Mouse (Mus musculus): ENCODE results near the gene Gm21972. TPM values are rescaled to one million over a fixed set of nuclear protein-coding genes. Genes with fewer than 3 reads are reported as not detected.

Gene Gm21972
- total and polyA plus RNA-seq, 2 experiments from 2014 or later, result not detected

DNA sequence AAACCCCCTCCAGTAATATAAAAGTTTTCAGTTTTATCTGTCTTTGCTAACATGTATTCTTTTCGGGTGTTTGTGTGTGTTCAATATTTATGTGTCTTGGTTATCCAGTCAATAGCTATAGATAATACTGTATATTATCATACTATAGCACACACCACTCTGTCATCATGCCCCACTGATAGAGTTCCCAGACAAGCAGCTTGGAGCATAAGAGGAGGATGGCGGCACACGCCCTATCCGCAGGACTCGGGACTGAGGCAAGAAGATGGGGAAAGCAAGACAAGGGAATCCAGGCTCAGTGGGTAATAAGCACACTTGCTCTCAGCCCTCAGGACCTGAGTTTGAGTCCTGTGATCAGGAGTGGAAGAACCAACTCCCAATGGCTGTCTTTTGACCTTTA, 27.0 kb downstream of the Gm21972 start:
- Histone ChIP-seq H3K4me3 (ENCODE audit: low read depth, low read length) (no peak overlapping the region), H3K27ac (ENCODE audit: low read depth) (no peak overlapping the region), H3K27me3 (ENCODE audit: control insufficient read depth, insufficient read depth, low read length) (no peaks in the 10 kb centered on the region), H3K9ac (replicated peaks; ENCODE audit: low read depth, low read length) (no peak overlapping the region), H3K36me3 (replicated peaks; ENCODE audit: control insufficient read depth, insufficient read depth, low read length) (peaks cover 32% of the 10 kb centered on the region), H3K4me2 (ENCODE audit: low read depth, low read length) (no peak overlapping the region), H3K4me1 (ENCODE audit: control insufficient read depth, insufficient read depth) (0 out of 2 replicates have a peak, but pooled peaks cover 5% of the 10 kb centered on the region), H3K9me3 (replicated peaks; ENCODE audit: control insufficient read depth, low read length) (no peaks in the 10 kb centered on the region)
- TF ChIP-seq EP300 (IDR thresholded peaks at IDR 0.05; ENCODE audit: low read depth), result no peak
- TF ChIP-seq CTCF (IDR thresholded peaks at IDR 0.05; ENCODE audit: low read depth), result no peak
- ATAC-seq (ENCODE audit: insufficient read depth, low read depth) (no peak), DNase-seq (ENCODE audit: low spot score) (no peak)
- 94% methylated on average over 5 of the region's 5 CpGs for WGBS

DNA sequence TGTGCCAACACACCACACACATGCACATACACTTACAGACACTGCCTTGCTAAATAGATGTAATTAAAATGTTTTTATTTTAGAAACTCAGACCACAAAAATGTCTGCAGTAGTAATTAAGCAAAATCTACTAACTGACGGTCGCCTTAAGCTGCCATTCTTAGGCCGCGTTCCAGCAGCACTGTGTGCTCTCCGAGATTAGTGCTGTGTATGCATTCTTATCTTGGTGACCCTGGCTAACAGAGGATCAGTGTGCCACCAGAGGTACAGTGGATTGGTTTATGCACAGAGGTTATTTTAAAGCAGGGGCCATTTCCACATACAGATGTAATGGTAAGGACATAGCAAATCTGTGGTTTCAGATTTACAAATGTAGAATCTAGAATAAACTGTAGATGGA, 27.6 kb downstream of the Gm21972 start:
- H3K36me3 ChIP-seq (replicated peaks; ENCODE audit: control insufficient read depth, insufficient read depth, low read length), result peaks cover 32% of the 10 kb centered on the region
- ATAC-seq (ENCODE audit: insufficient read depth, low read depth), result no peak
- 44% methylated on average over 5 of the region's 5 CpGs for WGBS

DNA sequence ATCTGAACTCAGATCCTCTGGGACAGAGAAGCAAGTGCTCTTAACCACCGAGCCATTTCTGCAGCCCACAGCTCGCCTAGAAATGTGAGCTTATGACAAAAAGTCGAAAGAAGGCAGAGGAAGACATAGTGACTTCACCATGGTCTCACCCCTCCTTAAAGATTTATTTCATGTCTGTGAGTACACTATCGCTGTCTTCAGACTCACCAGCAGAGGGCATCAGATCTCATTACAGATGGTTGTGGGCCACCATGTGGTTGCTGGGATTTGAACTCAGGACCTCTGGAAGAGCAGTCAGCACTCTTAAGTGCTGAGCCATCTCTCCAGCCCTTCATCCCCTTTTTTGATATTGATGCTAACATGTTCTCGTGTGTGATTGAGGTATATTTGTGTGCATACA, 41.2 kb downstream of the Gm21972 start:
- Histone ChIP-seq H3K36me3 (replicated peaks; ENCODE audit: control insufficient read depth, insufficient read depth, low read length) (0 out of 2 replicates have a peak, but pooled peaks cover 6% of the 10 kb centered on the region), H3K27me3 (ENCODE audit: control insufficient read depth, insufficient read depth, low read length) (no peaks in the 10 kb centered on the region), H3K9me3 (replicated peaks; ENCODE audit: control insufficient read depth, low read length) (no peaks in the 10 kb centered on the region), H3K4me3 (ENCODE audit: low read depth, low read length) (no peak overlapping the region), H3K27ac (ENCODE audit: low read depth) (no peak overlapping the region), H3K4me1 (ENCODE audit: control insufficient read depth, insufficient read depth) (no peaks in the 10 kb centered on the region), H3K4me2 (ENCODE audit: low read depth, low read length) (no peak overlapping the region), H3K9ac (replicated peaks; ENCODE audit: low read depth, low read length) (no peak overlapping the region)
- ATAC-seq (ENCODE audit: insufficient read depth, low read depth), result no peak
- DNase-seq (ENCODE audit: low spot score), result no peak
- WGBS, result 84% methylated on average over 5 of the region's 5 CpGs
- no peak for TF ChIP-seq EP300 (IDR thresholded peaks at IDR 0.05; ENCODE audit: low read depth)
- TF ChIP-seq CTCF (IDR thresholded peaks at IDR 0.05; ENCODE audit: low read depth), result 0 out of 2 replicates have a peak, but pooled peaks have one; percentile 10

More for the DNA sequence above, 27.6 kb downstream of the Gm21972 start:
- TF ChIP-seq CTCF (IDR thresholded peaks at IDR 0.05; ENCODE audit: low read depth), result no peak
- TF ChIP-seq EP300 (IDR thresholded peaks at IDR 0.05; ENCODE audit: low read depth), result no peak
- H3K27me3 ChIP-seq (ENCODE audit: control insufficient read depth, insufficient read depth, low read length), result no peaks in the 10 kb centered on the region
- DNase-seq (ENCODE audit: low spot score), result no peak
- H3K9me3 ChIP-seq (replicated peaks; ENCODE audit: control insufficient read depth, low read length), result no peaks in the 10 kb centered on the region
- H3K4me3 ChIP-seq (ENCODE audit: low read depth, low read length), result no peak overlapping the region
- no peak overlapping the region for H3K27ac ChIP-seq (ENCODE audit: low read depth)
- H3K4me2 ChIP-seq (ENCODE audit: low read depth, low read length), result no peak overlapping the region
- 0 out of 2 replicates have a peak, but pooled peaks cover 5% of the 10 kb centered on the region for H3K4me1 ChIP-seq (ENCODE audit: control insufficient read depth, insufficient read depth)
- H3K9ac ChIP-seq (replicated peaks; ENCODE audit: low read depth, low read length), result no peak overlapping the region

DNA sequence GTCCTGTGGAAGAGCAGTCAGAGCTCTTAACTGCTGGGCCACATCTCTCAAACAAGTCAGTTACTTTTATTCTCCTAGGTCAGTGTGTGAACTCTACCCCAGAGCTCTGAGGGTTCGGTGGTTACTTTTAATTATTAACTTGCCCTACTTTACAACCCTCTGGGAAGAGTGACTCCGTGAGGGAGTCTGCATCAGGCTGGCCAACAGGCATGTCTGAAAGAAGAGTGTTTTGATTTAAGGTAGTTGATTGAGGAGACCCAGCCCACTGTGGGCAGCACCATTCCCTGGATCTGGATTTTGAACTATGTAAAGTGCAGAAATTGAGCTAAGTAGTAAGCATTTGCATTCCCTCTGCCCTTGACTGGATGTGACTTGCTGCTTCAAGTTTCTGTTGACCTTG, 42.6 kb downstream of the Gm21972 start:
- no peak overlapping the region for H3K4me2 ChIP-seq (ENCODE audit: low read depth, low read length)
- WGBS, result 81% methylated on average over 2 of the region's 2 CpGs
- no peaks in the 10 kb centered on the region for H3K9me3 ChIP-seq (replicated peaks; ENCODE audit: control insufficient read depth, low read length)
- TF ChIP-seq CTCF (IDR thresholded peaks at IDR 0.05; ENCODE audit: low read depth) (no peak), EP300 (IDR thresholded peaks at IDR 0.05; ENCODE audit: low read depth) (no peak)
- DNase-seq (ENCODE audit: low spot score), result no peak
- H3K36me3 ChIP-seq (replicated peaks; ENCODE audit: control insufficient read depth, insufficient read depth, low read length), result 0 out of 2 replicates have a peak, but pooled peaks cover 2% of the 10 kb centered on the region
- H3K9ac ChIP-seq (replicated peaks; ENCODE audit: low read depth, low read length), result no peak overlapping the region
- H3K27ac ChIP-seq (ENCODE audit: low read depth), result no peak overlapping the region
- H3K27me3 ChIP-seq (ENCODE audit: control insufficient read depth, insufficient read depth, low read length), result no peaks in the 10 kb centered on the region
- no peaks in the 10 kb centered on the region for H3K4me1 ChIP-seq (ENCODE audit: control insufficient read depth, insufficient read depth)
- ATAC-seq (ENCODE audit: insufficient read depth, low read depth), result no peak
- no peak overlapping the region for H3K4me3 ChIP-seq (ENCODE audit: low read depth, low read length)

DNA sequence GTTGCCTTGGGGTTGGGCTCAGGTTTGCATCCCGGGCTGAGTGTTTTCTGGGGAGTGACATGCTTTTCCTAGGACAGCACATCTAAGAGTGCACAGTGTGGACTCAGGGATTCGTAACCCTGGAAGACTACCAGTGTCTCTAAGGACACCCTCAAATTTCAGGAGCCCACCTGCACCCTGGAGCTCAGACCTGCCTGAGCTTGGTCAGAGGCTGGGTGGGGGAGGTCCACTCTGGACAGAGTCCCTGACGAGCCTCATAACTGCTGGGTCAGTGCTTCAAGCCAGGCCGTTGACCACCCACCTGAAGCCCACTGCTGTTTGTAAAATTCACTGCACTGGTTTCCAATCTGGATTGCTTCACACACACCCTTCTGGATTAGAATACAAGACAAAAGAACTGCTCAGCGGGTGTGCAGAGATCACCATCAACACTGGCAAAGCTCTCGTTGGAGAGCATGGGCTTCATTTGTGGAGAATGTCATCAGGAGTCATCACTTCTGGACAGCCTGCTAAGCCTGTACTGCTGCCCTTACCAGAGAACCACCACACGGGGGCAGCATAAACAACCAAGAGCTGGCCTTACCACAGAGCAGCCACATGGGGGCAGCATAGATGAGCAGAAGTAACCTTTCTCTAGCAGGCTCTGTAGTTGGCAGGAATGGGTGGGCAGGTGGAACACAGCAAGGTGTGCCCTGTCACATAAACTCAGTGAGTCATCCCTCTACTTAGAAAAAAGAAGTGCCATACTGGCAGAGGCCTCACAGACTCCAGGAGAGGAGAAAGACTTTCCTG, 45.2 kb downstream of the Gm21972 start:
- peak; percentile 75 for DNase-seq (ENCODE audit: low spot score)
- Histone ChIP-seq H3K27me3 (ENCODE audit: control insufficient read depth, insufficient read depth, low read length) (no peaks in the 10 kb centered on the region), H3K4me1 (ENCODE audit: control insufficient read depth, insufficient read depth) (no peaks in the 10 kb centered on the region), H3K9ac (replicated peaks; ENCODE audit: low read depth, low read length) (no peak overlapping the region), H3K4me3 (ENCODE audit: low read depth, low read length) (no peak overlapping the region), H3K27ac (ENCODE audit: low read depth) (no peak overlapping the region), H3K4me2 (ENCODE audit: low read depth, low read length) (no peak overlapping the region), H3K9me3 (replicated peaks; ENCODE audit: control insufficient read depth, low read length) (no peaks in the 10 kb centered on the region), H3K36me3 (replicated peaks; ENCODE audit: control insufficient read depth, insufficient read depth, low read length) (no peaks in the 10 kb centered on the region)
- WGBS, result 41% methylated on average over 7 of the region's 7 CpGs
- ATAC-seq (ENCODE audit: insufficient read depth, low read depth), result peak; percentile 80
- TF ChIP-seq CTCF (IDR thresholded peaks at IDR 0.05; ENCODE audit: low read depth), result peak; percentile 100
- TF ChIP-seq EP300 (IDR thresholded peaks at IDR 0.05; ENCODE audit: low read depth), result no peak
